Mouse (Mus musculus) left cerebral cortex, postnatal 36 days (tissue): ENCODE results near the gene Sytl3. TPM values are rescaled to one million over a fixed set of nuclear protein-coding genes. Genes with fewer than 3 reads are reported as not detected.
"Not testable (repeated sequence)": the region's sequence is repeated elsewhere in the genome, so short reads cannot be mapped to it uniquely, and the experiment has no call there.

Experiments
- DNase-seq, 2 experiments: peaks; one replicate each; pipeline ENCODE4 v3.0.0; 2021 to 2022; ENCODE audit warnings: low spot score in 2 of 2, mixed read lengths in 1 of 2
- intact Hi-C: fragments of 180-260 bp; cut with DNase I; formaldehyde crosslinking; loops from one replicate; pipeline ENCODE4 v1.15.1; 2025
- total RNA-seq, 2 experiments: library from RNA; stranded (reverse); gene quantifications; 2 replicates each; pipeline ENCODE4 v1.2.3; 2021

Sytl3 gene
- total RNA-seq, 2 experiments from 2014 or later: 1.0 TPM; not detected in 1

- DNase-seq, intact Hi-C loops: not testable (repeated sequence)
These were observed 25.8 kb downstream of the Sytl3 start for GRCm38 (mm10) chr17:6684464-6685287.

GRCm38 (mm10) chr17:6685288-6685818, 26.5 kb downstream of the Sytl3 start:
- DNase-seq, intact Hi-C loops: not testable (repeated sequence)

GRCm38 (mm10) chr17:6686299-6686971, 27.5 kb downstream of the Sytl3 start:
- DNase-seq, intact Hi-C loops: not testable (repeated sequence)

GRCm38 (mm10) chr17:6689344-6689743, 30.5 kb downstream of the Sytl3 start:
- DNase-seq, intact Hi-C loops: not testable (repeated sequence)

GRCm38 (mm10) chr17:6691596-6691995, 32.7 kb downstream of the Sytl3 start:
- intact Hi-C loops: not testable (repeated sequence)
- DNase-seq: peak; percentile 77 to 90

- DNase-seq, intact Hi-C loops: not testable (repeated sequence)
These were observed 36.8 kb downstream of the Sytl3 start for GRCm38 (mm10) chr17:6695712-6696111.

- intact Hi-C loops, DNase-seq: not testable (repeated sequence)
These were observed 37.6 kb downstream of the Sytl3 start for GRCm38 (mm10) chr17:6696521-6696920.

- DNase-seq: peak; percentile 42 to 59
- intact Hi-C loops: not testable (repeated sequence)
These were observed 38.4 kb downstream of the Sytl3 start for GRCm38 (mm10) chr17:6697224-6697775.

- DNase-seq, intact Hi-C loops: not testable (repeated sequence)
These were observed 40.6 kb downstream of the Sytl3 start for GRCm38 (mm10) chr17:6699502-6699901.

- intact Hi-C loops, DNase-seq: not testable (repeated sequence)
These were observed 41.2 kb downstream of the Sytl3 start for GRCm38 (mm10) chr17:6700077-6700476.

- DNase-seq, intact Hi-C loops: not testable (repeated sequence)
These were observed 43.8 kb downstream of the Sytl3 start for GRCm38 (mm10) chr17:6702625-6703221.

GRCm38 (mm10) chr17:6703381-6704270, 44.7 kb downstream of the Sytl3 start:
- DNase-seq, intact Hi-C loops: not testable (repeated sequence)

- DNase-seq, intact Hi-C loops: not testable (repeated sequence)
These were observed 47.6 kb downstream of the Sytl3 start for GRCm38 (mm10) chr17:6706448-6706847.

- DNase-seq, intact Hi-C loops: not testable (repeated sequence)
These were observed 48.5 kb downstream of the Sytl3 start for GRCm38 (mm10) chr17:6707422-6707821.

- intact Hi-C loops, DNase-seq: not testable (repeated sequence)
These were observed 49.3 kb downstream of the Sytl3 start for GRCm38 (mm10) chr17:6708194-6708593.

GRCm38 (mm10) chr17:6713483-6713882, 54.6 kb downstream of the Sytl3 start:
- DNase-seq, intact Hi-C loops: not testable (repeated sequence)

GRCm38 (mm10) chr17:6713944-6714343, 55.1 kb downstream of the Sytl3 start:
- DNase-seq, intact Hi-C loops: not testable (repeated sequence)

- intact Hi-C loops: no loop called here
- no peak for DNase-seq
These were observed 69.2 kb downstream of the Sytl3 start for GRCm38 (mm10) chr17:6727996-6728610.
